Mouse (Mus musculus): ENCODE measurements around the gene Bace2. TPM values are rescaled to one million over a fixed set of nuclear protein-coding genes. Genes with fewer than 3 reads are reported as not detected.

The Bace2 gene
- total RNA-seq, 2 experiments from 2014 or later = 3.6 to 5.1 TPM

DNA sequence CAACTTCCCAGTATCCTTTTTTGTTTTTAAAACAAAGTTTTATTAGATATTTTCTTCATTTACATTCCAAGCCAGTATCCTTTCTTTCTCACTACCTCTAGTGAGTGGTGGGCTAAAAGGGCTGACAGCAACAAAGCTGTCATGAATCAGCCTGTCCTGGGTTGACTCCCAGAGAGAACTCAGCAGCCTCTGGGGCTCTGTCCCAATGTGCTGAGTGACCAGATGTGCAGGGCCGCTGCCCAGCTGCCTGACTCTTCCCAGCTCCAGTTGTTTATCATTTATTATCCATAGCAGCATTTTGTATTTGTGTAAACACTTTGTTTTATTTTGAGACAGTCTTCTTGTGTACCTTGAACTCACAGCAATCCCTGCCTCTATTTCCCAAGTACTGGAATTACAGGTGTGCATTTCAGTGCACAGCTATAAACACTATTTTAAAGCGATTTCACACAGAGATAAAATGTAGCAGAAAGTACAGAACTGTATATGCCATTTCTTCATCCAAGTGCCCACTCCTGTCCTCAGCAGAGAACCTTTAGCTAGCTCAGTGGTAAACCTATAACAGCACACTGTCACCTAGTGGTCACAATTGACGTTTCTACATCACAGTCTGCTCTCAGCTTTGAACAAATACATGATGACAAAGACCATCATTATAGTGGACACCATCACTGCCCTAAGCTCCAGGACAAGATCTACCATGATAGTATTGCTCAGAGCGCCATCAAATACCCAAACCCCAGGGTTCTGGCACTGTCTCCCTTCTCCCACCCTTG lies 109.8 kb downstream of the Bace2 start:
- no peak for DNase-seq (ENCODE audit: low spot score in 2 of 2)

DNA sequence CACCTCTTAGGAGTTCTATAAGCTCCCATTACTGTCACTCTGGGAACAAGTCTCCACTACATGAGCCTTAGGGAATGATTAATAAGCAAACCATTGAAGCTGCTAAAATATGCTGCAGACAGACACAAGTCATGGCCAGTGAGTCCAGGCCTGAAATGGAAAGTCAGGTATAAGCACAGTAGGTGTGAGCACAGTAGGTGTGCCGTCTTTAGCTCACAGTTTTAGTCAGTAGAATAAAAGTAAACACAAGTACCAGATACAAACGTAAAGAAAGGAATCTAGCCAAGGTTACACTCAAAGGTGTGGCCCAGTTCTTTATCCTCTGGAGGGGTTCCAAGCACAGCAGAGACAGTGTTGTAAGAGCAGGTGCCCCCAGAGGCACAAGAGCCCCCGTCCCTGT lies 110.9 kb downstream of the Bace2 start:
- no peak for DNase-seq (ENCODE audit: low spot score in 2 of 2)

DNA sequence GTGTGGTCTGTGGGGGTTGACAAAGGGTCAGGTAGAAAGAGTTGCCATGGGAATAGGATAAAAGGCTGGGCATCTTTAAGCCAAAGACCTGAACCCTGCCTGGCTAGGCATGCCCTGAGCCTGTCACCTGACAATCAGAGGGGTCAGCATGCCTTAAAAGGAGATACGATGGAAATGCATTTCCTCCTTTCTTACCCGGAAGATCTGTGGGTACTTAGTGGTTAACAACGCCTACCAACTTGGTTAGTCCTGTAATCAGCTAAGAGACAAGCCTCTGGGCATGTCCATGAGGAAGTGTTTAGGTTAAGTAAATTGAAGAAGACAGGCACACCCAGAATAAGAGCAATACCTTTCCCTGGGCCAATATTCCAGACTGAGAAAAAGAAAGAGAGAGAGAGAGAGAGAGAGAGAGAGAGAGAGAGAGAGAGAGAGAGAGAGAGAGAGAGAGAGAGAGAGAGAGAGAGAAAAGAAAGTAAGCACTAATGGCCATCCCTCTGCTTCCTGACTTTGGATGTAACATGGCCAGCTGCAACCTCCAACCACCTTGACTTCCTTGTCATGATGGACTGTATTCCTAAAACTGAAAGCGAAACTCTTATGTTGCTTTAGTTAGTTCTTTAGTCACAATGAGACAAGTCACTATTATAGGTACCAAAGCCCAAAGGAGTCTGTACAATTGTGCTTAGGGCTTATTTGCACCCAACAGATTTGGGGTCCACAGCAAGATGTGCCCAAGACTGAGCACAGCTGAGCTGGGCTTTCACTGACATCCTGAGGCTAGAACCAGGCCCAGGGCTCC lies 111.7 kb downstream of the Bace2 start:
- no peak for DNase-seq (ENCODE audit: low spot score in 2 of 2)

GRCm38 (mm10) chr16:97474671-97475070 lies 118.1 kb downstream of the Bace2 start:
- no peak for DNase-seq (ENCODE audit: low spot score in 2 of 2)

DNA sequence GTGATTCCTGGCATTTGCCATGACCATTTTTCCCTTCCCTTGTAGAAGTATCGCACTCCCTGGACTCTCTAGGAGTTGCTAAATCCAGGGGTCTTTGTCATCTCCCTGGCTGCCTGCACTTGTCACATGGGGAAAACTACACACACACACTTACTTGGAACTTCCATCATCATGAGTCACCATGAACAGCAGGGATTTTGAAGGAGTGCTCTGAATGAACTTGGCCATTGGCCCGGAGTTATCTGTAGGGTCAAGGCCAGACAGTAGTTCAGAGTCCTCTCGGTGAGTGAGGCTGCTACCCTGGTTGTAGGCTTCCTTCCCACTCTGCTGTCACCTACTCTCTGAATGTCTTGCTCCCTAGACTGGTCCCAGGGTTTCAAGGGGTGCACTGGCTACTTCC lies 119.0 kb downstream of the Bace2 start:
- DNase-seq (ENCODE audit: low spot score in 2 of 2) = no peak

DNA sequence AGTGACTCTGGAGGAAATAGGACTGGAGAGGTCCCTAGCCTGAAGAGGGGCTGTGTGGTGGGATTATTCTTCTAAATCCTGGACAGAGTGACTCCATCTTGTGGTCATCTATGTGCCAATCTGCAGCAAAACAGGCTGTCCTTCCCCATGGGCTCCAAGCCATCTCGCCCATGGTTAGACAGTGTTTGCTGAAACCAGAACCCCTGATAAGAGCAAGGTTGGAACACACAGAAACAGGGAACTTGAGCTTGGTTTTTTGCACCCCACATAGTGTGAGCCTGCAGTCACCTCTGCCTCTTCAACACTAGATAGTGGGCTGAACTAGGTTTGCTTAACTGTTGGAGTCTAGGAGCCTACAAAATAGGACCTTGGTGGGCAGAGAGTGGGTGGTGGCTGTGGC lies 120.0 kb downstream of the Bace2 start:
- DNase-seq (ENCODE audit: low spot score in 2 of 2) = no peak

- DNase-seq (ENCODE audit: low spot score in 2 of 2) = no peak
Measured at GRCm38 (mm10) chr16:97478655-97479054, 122.1 kb downstream of the Bace2 start.

DNA sequence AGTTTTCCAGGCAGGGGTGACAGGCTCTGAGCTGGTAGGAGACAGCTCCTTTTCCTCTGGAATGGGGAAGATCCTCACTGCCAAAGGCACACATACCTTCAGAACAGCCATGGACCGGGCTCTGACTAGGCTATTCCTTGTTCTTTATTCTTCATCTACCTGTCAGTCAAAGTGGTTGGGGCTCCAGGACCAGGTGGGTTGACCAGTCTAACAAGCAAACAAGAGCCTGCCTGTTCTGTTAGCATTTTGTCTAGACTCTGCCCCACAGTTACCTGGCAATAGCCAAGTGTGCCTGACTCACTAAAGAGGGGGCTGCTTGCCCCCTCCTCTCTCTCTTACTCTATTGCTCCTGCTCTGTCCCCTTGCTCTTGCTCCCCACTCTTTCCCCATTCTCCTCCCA lies 135.8 kb downstream of the Bace2 start:
- DNase-seq (ENCODE audit: low spot score in 2 of 2) = no peak

Other genes with a start within 250 kb of the Bace2 start
- gene Dscam, start 186.0 kb upstream of the Bace2 start, total RNA-seq (2021) = 10 to 100 TPM; 43.0 to 45.4 TPM
- 1 to 10 TPM; 1.2 to 1.4 TPM for gene Mx1, start 106.2 kb downstream of the Bace2 start, total RNA-seq (2021)
- gene Fam3b, start 158.1 kb downstream of the Bace2 start, total RNA-seq (2021) = not detected

Data from layer of hippocampus, postnatal 10 days (tissue).